Mouse (Mus musculus): ENCODE data around the gene Gm4567.
"Not testable (repeated sequence)": the region's sequence is repeated elsewhere in the genome, so short reads cannot be mapped to it uniquely, and the experiment has no call there.

Gm4567 gene

DNA sequence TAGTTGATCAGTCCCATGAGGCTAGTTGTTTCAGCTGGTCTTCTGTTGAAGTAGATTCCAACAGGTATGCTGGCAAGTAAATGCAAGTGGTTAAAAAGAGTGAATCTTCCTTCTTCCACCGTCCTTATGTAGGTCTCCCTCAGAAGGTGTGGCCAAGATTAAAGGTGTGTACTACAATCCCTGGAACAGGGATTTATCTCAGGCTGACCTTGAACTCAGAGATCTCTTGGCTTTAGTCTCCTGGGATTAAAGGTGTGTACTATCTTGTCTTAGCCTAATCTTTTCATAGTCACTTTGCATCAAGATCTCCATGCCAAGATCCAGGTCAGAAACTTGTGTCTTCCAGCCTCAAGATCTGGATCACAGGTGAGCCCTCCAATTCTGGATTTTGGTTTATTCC is at the start of gene Gm4567:
Gm4567 (minus strand) TSS at position 101 of the 400 bp plus-strand sequence.
- DNase-seq (ENCODE audit: inconsistent ontology term) = not testable (repeated sequence)

DNA sequence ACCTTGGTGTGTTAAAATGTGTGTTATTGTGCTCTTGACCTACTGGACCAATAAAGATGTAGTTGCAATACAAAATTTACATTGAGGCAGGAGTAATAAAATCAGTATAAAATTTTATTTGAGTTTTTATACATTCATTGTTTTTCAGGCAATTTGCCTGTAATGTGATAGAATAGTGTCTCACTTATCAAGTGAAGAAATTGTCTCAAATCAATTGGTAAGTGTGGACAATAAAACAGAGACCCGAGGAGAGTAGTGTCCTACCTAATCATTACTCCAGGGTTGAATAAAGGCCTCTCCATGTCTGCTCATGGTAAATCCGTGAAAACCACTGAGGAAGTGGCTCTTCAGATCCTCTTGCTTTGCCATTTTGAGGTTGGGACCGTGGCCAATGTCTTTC is 41.9 kb upstream of the Gm4567 start, which contains the start of gene Vmn1r157:
Vmn1r157 (plus strand) TSS at position 301 of the 400 bp plus-strand sequence.
- not testable (repeated sequence) for DNase-seq (ENCODE audit: inconsistent ontology term)

DNA sequence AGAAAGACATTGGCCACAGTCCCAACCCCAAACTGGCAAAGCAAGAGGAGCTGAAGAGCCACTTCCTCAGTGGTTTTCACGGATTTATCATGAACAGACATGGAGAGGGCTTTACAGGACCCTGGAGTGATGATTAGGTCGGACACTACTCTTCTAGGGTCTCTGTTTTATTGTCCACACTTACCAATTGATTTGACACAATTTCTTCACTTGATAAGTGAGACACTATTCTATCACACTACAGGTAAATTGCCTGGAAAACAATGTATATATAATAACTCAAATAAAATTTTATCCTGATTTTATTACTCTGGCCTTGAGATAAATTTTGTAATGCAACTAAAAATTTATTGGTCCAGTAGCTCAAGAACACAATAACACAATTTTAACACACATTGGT is 27.3 kb downstream of the Gm4567 start, which contains the start of gene Gm8693:
Gm8693 (minus strand) TSS at position 101 of the 400 bp plus-strand sequence.
- DNase-seq (ENCODE audit: inconsistent ontology term) = not testable (repeated sequence)

Data from Muller cell, postnatal 12 days (primary cell).